Mouse (Mus musculus) stomach, postnatal 0 days (tissue): ENCODE data around the gene Armh4.

Experiments
- CTCF ChIP-seq: IDR thresholded peaks from 2 replicates; pipeline ENCODE4 v1.5.1; 2016; ENCODE audit warnings: antibody characterized with exemption, low read depth, mild to moderate bottlenecking, moderate library complexity
- EP300 ChIP-seq: optimal IDR thresholded peaks from 2 replicates; pipeline ENCODE3; 2016; ENCODE audit warnings: antibody characterized with exemption

- TF ChIP-seq EP300 (no peak), CTCF (no peak)
These were observed at the start of gene Armh4 for GRCm38 (mm10) chr14:49782715-49783531.
